Mouse (Mus musculus) heart, postnatal 10 days (tissue): ENCODE measurements around the gene Irf8. TPM values are rescaled to one million over a fixed set of nuclear protein-coding genes. Genes with fewer than 3 reads are reported as not detected.
"Not testable (repeated sequence)": the region's sequence is repeated elsewhere in the genome, so short reads cannot be mapped to it uniquely, and the experiment has no call there.

Experiments used
- DNase-seq, 2 experiments: peaks; one replicate each; pipeline ENCODE4 v3.0.0; 2021
- intact Hi-C: fragments of 180-260 bp; cut with DNase I; formaldehyde crosslinking; loops from one replicate; pipeline ENCODE4 v1.15.1; 2025
- total RNA-seq, 2 experiments: library from RNA; stranded (reverse); gene quantifications; 2 replicates each; pipeline ENCODE4 v1.2.3; 2021

Gene Irf8
- total RNA-seq, 2 experiments from 2014 or later, result 6.0 to 7.7 TPM

DNA sequence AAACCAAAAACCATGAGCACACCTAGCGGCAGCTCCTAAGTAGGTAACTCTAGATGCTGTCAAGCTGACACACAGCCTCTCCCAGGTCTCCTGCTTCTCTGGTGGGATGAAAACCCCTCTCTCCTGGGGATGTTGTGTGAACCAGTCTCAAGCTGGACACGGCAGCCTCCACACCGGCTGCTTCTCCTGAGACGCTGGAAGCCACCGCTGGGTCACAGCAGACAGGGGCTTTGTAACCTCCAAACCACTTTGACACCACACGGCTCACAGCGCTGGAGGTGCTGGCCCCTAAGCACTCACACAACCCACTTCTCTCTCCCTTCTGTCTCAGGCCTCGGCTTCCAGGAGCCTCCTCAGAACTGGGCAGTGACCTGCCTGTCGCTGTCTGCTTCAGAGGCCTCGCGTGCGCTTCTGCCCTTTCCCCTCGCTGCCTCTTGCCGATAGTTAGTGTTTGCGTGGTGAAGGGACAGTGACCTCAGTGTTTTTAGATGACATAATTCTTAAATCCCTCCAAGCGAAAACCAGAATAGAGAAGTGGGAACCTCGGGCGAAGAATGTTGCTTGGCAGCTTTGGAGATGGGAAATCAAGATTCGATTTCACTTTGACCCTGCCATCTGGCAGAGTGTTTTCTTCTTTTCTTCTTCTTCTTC is 16.4 kb upstream of the Irf8 start:
- DNase-seq, result no peak
- intact Hi-C loops, result no loop called here

GRCm38 (mm10) chr8:120723025-120723424 is 13.1 kb upstream of the Irf8 start:
- no peak for DNase-seq
- intact Hi-C loops, result no loop called here

GRCm38 (mm10) chr8:120724096-120724495 is 12.1 kb upstream of the Irf8 start:
- intact Hi-C loops, DNase-seq: not testable (repeated sequence)

GRCm38 (mm10) chr8:120724816-120725575 is 11.2 kb upstream of the Irf8 start:
- DNase-seq, result no peak

GRCm38 (mm10) chr8:120725576-120725950 is 10.6 kb upstream of the Irf8 start:
- DNase-seq, result no peak
- intact Hi-C loops, result no loop called here

More at GRCm38 (mm10) chr8:120724816-120725575, 11.2 kb upstream of the Irf8 start:
- intact Hi-C loops, result no loop called here

- no peak for DNase-seq
- intact Hi-C loops, result no loop called here
These were observed 10.1 kb upstream of the Irf8 start for GRCm38 (mm10) chr8:120726051-120726450.

GRCm38 (mm10) chr8:120728488-120729160 is 7.5 kb upstream of the Irf8 start:
- no peak for DNase-seq
- intact Hi-C loops, result no loop called here

DNA sequence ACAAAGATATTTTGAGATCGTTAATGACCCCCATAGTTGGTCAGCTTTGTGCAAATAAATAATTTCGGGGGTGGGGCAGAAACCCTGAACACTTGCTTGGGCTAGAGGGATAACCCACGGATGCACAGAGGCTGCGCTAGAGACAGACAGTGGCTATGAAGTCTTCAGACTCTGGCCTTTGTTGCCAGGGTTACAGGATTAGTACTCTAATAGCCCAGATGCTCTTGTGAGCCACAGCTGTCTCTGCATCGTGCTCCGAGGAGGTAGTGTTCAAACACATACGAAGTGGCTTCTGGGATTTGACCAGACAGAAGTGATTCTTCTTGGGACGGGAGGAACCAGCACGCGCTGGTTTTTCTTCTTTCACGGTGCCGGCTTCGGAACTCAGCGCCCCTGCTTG is 4.6 kb upstream of the Irf8 start:
- DNase-seq, result no peak
- intact Hi-C loops, result no loop called here

DNA sequence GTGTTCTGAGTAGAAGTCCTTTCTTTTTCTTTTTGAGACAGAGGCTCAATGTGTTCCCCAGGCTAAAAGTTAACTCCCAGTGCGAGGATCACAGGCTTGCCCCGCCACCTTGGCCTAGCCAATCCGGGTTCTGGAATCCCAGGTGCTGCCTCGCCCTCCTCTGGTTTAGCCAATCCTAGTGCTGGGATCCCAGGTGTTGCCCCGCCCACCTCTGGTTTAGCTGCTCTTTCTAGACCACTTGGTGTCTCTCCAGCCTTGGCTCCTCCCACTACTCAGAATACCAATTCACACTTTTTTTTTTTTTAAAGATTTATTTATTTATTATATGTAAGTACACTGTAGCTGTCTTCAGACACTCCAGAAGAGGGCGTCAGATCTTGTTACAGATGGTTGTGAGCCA is 4.1 kb upstream of the Irf8 start:
- DNase-seq, result no peak
- intact Hi-C loops, result no loop called here

DNA sequence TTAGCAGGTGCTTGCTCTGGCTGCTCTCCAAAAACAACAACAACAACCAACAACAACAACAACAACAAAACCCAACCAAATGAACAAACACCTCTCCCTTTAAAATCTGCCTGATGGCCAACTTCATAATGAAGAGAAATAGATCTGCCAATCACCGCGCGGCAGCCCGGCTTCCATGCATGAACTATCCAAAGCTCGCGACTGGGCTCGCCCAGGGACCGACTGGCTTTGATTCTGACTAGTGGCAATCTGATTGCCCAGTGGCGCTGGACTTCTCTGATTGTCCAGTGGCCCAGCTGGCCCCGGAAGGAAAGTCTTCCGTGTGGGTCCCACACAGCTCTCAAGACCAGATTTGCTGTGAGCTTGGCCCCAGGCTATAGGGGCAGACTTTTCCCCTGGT is 328 bp downstream of the Irf8 start:
- DNase-seq, result peak; percentile 54 to 69
- intact Hi-C loops, result loop anchor here (5.0 kb wide), 2 partner anchors 54 to 61 kb away; no protein-coding TSS in a partner anchor

DNA sequence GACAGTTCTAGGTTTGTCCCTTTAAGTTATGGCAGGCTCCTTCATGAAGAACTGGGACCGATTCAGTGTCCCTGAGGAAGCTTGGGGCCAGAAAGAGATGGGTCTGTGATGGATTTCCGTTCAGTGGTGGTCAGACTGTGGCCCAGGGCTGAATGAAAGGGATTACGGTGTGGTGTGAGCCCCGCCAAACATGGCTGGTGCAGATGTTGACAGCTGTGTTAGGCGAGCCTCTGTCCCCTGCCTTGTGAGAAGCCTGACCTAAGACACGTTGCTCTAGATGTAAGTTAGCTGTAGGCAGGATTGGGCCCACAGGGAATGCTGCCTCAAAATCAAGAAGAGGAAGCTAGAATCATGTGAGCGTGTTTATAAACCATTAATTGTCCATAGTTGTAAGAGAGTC is 1.0 kb downstream of the Irf8 start:
- peak in 1 of 2 experiments; percentile 32 for DNase-seq
- intact Hi-C loops, result loop anchor here (5.0 kb wide), 2 partner anchors 55 to 60 kb away; no protein-coding TSS in a partner anchor

- intact Hi-C loops, result loop anchor here (5.0 kb wide), 2 partner anchors 56 to 59 kb away; no protein-coding TSS in a partner anchor
- peak; percentile 52 to 58 for DNase-seq
These were observed 2.6 kb downstream of the Irf8 start for GRCm38 (mm10) chr8:120738771-120739170.

- DNase-seq, result no peak
- intact Hi-C loops, result loop anchor here (5.0 kb wide), 2 partner anchors 57 to 58 kb away; no protein-coding TSS in a partner anchor
These were observed 3.4 kb downstream of the Irf8 start for GRCm38 (mm10) chr8:120739526-120739925.

GRCm38 (mm10) chr8:120740579-120740978 is 4.4 kb downstream of the Irf8 start:
- intact Hi-C loops, result no loop called here
- no peak for DNase-seq

DNA sequence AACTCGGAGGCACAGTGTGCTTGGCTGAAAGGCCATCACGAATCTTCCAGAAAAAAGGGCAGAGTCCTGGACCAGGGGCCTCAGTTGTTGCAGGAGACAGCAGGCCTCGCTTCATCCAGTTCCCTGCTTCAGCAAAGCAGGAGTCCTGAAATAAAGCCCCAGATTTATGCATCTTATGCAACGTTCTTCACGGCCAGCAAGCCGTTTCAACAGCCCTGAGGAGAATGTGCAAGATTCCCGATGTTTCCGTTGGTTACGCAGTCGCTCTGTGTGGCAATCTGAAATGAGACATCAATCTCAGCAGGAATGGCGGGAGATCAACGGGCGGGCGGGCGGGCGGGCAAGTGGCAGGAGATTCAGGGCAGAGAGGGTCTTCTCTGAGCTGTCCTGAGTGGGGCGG is 4.8 kb downstream of the Irf8 start:
- intact Hi-C loops, result no loop called here
- no peak for DNase-seq

DNA sequence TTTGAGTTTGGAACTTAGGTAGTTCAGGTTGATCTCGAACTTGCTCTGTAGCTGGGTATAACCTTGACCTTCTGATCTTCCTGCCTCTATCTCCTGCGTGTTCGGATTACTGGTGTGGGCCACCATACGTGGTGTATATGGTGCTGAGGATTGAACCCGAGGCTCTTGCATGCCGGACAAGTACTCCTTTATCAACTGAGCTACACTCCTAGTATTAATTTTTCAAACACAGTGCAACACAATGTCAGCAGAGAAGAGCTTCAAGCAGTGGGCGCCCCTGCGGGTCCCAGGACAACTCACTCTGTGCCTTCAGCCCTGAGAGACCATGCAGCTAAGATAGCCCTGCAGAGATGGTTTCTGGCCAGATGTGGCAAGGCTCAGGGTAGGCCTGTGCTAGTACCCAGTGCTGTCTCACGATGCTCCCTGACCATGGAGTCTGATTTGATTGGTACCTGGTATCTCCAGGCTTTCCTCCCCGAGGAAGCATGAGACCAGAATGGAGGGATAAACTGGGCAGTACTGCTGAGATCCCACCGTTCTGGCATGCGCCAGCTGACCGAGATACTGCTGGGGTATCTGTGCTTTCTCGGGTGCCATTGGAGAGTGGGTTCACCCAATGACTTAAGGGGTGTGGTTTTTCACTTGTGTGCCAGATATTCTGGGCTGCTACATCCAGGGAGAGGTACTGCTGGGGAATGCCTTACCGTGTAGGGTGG is 5.8 kb downstream of the Irf8 start:
- intact Hi-C loops, result no loop called here
- no peak for DNase-seq

- intact Hi-C loops, result no loop called here
These were observed 7.2 kb downstream of the Irf8 start for GRCm38 (mm10) chr8:120743149-120743897.

DNA sequence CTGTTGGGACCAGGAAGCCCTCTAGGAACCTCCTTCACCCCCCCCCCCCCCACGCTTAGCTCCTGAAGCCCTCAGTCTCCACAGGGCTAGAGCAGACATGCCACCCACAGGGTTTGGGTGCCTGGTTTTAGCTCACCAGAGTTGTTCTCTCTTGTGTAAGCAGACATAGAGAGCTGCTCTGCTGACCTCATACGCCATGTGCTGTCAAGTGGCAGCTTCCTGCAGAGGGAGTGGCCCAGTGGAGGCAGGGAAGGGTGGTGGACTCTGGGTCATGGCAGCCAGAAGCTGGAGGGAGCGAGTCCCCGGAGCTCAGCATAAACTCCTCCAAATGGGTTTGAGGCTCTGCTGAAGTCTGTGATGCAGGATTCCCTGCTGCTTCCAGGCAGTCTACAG is 7.7 kb downstream of the Irf8 start:
- intact Hi-C loops, result no loop called here
- peak; percentile 60 for DNase-seq

More at GRCm38 (mm10) chr8:120743149-120743897, 7.2 kb downstream of the Irf8 start:
- DNase-seq, result peak; percentile 65 to 71

- DNase-seq, result no peak
- intact Hi-C loops, result no loop called here
These were observed 8.3 kb downstream of the Irf8 start for GRCm38 (mm10) chr8:120744448-120744847.

- no peak for DNase-seq
- intact Hi-C loops, result no loop called here
These were observed 9.1 kb downstream of the Irf8 start for GRCm38 (mm10) chr8:120745226-120745625.
